Mouse (Mus musculus) subcutaneous adipose tissue, adult 2 months (tissue): ENCODE data around the gene Pvalb. TPM values are rescaled to one million over a fixed set of nuclear protein-coding genes. Genes with fewer than 3 reads are reported as not detected.

Experiments used
- polyA plus RNA-seq: library from polyadenylated mRNA; depleted of rRNA; stranded (reverse); fragments of >200 nt; gene quantifications from 2 replicates; pipeline ENCODE4 v1.2.3, GENCODE M21; 2012; ENCODE audit warnings: low replicate concordance; rRNA removed

The Pvalb gene
- polyA plus RNA-seq: 0.13 TPM in 1 of 2 replicates, not detected in the other

GRCm38 (mm10) chr15:78206312-78206711, at the start of gene Pvalb:
TSS of gene Pvalb (minus strand) at chr15:78206400.

GRCm38 (mm10) chr15:78244695-78245492, 38.7 kb upstream of the Pvalb start, which contains the start of gene Ncf4:
TSS of gene Ncf4 (plus strand) at chr15:78244801.

GRCm38 (mm10) chr15:78173972-78174886, 32.0 kb downstream of the Pvalb start, which contains the start of gene Ift27:
TSS of gene Ift27 (minus strand) at chr15:78174107.

Other genes with a start within 250 kb of the Pvalb start
- 5.3 and 9.2 TPM in 2 replicates for gene Foxred2, start 249.7 kb downstream of the Pvalb start, polyA plus RNA-seq
- 111 and 172 TPM in 2 replicates for gene Eif3d, start 235.6 kb downstream of the Pvalb start, polyA plus RNA-seq
- gene Cacng2, start 86.4 kb downstream of the Pvalb start, polyA plus RNA-seq: not detected in 2 replicates
- gene Ift27, start 32.3 kb downstream of the Pvalb start, polyA plus RNA-seq: 41.5 and 65.2 TPM in 2 replicates
- 9.3 and 10.4 TPM in 2 replicates for gene Ncf4, start 38.4 kb upstream of the Pvalb start, polyA plus RNA-seq
- gene Csf2rb2, start 99.3 kb upstream of the Pvalb start, polyA plus RNA-seq: 12.3 and 14.8 TPM in 2 replicates
- gene Csf2rb, start 119.4 kb upstream of the Pvalb start, polyA plus RNA-seq: 26.1 and 46.1 TPM in 2 replicates
- gene Tex33, start 189.5 kb upstream of the Pvalb start, polyA plus RNA-seq: not detected in 2 replicates
- 43.8 and 76.3 TPM in 2 replicates for gene Tst, start 199.5 kb upstream of the Pvalb start, polyA plus RNA-seq
- 126 and 164 TPM in 2 replicates for gene Mpst, start 200.0 kb upstream of the Pvalb start, polyA plus RNA-seq
- gene Kctd17, start 222.2 kb upstream of the Pvalb start, polyA plus RNA-seq: 294 and 304 TPM in 2 replicates